Mouse (Mus musculus): ENCODE data around the gene Cyp2t4. TPM values are rescaled to one million over a fixed set of nuclear protein-coding genes. Genes with fewer than 3 reads are reported as not detected.

Cyp2t4 gene
- total RNA-seq (2021), result not detected
- long read RNA-seq, result 0 reads

GRCm38 (mm10) chr7:27153205-27153764, at the start of gene Cyp2t4:
TSS of gene Cyp2t4 (plus strand) at chr7:27153714.
- DNase-seq (ENCODE audit: low spot score in 2 of 2), result no peak

GRCm38 (mm10) chr7:27104882-27105281, 48.6 kb upstream of the Cyp2t4 start:
- no peak for DNase-seq (ENCODE audit: low spot score in 2 of 2)

- DNase-seq (ENCODE audit: low spot score in 2 of 2), result no peak
Measured at GRCm38 (mm10) chr7:27110327-27110726, 43.2 kb upstream of the Cyp2t4 start.

GRCm38 (mm10) chr7:27111038-27111437, 42.5 kb upstream of the Cyp2t4 start:
- DNase-seq (ENCODE audit: low spot score in 2 of 2), result no peak

- DNase-seq (ENCODE audit: low spot score in 2 of 2), result no peak
Measured at GRCm38 (mm10) chr7:27111987-27112386, 41.5 kb upstream of the Cyp2t4 start.

- no peak for DNase-seq (ENCODE audit: low spot score in 2 of 2)
Measured at GRCm38 (mm10) chr7:27118033-27118511, 35.4 kb upstream of the Cyp2t4 start.

- no peak for DNase-seq (ENCODE audit: low spot score in 2 of 2)
Measured at GRCm38 (mm10) chr7:27119676-27120075, 33.8 kb upstream of the Cyp2t4 start, which contains the start of gene Cyp2f2. TSS of gene Cyp2f2 (plus strand) at chr7:27119909.

- no peak for DNase-seq (ENCODE audit: low spot score in 2 of 2)
Measured at GRCm38 (mm10) chr7:27124305-27124832, 29.1 kb upstream of the Cyp2t4 start.

- DNase-seq (ENCODE audit: low spot score in 2 of 2), result no peak
Measured at GRCm38 (mm10) chr7:27124969-27125368, 28.5 kb upstream of the Cyp2t4 start.

GRCm38 (mm10) chr7:27128162-27128561, 25.4 kb upstream of the Cyp2t4 start:
- peak; percentile 30 to 66 for DNase-seq (ENCODE audit: low spot score in 2 of 2)

GRCm38 (mm10) chr7:27128946-27129345, 24.6 kb upstream of the Cyp2t4 start:
- DNase-seq (ENCODE audit: low spot score in 2 of 2), result no peak

- no peak for DNase-seq (ENCODE audit: low spot score in 2 of 2)
Measured at GRCm38 (mm10) chr7:27129811-27130210, 23.7 kb upstream of the Cyp2t4 start.

- DNase-seq (ENCODE audit: low spot score in 2 of 2), result no peak
Measured at GRCm38 (mm10) chr7:27130521-27131370, 22.8 kb upstream of the Cyp2t4 start.

GRCm38 (mm10) chr7:27131387-27131786, 22.1 kb upstream of the Cyp2t4 start:
- no peak for DNase-seq (ENCODE audit: low spot score in 2 of 2)

GRCm38 (mm10) chr7:27132588-27132987, 20.9 kb upstream of the Cyp2t4 start:
- DNase-seq (ENCODE audit: low spot score in 2 of 2), result peak in 1 of 2 experiments; percentile 73

GRCm38 (mm10) chr7:27133156-27133555, 20.4 kb upstream of the Cyp2t4 start:
- DNase-seq (ENCODE audit: low spot score in 2 of 2), result no peak

- DNase-seq (ENCODE audit: low spot score in 2 of 2), result no peak
Measured at GRCm38 (mm10) chr7:27133757-27134156, 19.8 kb upstream of the Cyp2t4 start.

GRCm38 (mm10) chr7:27136410-27136996, 17.0 kb upstream of the Cyp2t4 start:
- no peak for DNase-seq (ENCODE audit: low spot score in 2 of 2)

- DNase-seq (ENCODE audit: low spot score in 2 of 2), result peak in 1 of 2 experiments; percentile 74
Measured at GRCm38 (mm10) chr7:27156005-27156404, 2.5 kb downstream of the Cyp2t4 start.

- DNase-seq (ENCODE audit: low spot score in 2 of 2), result no peak
Measured at GRCm38 (mm10) chr7:27158171-27158570, 4.7 kb downstream of the Cyp2t4 start.

GRCm38 (mm10) chr7:27159256-27159655, 5.7 kb downstream of the Cyp2t4 start:
- DNase-seq (ENCODE audit: low spot score in 2 of 2), result no peak

GRCm38 (mm10) chr7:27159882-27160281, 6.4 kb downstream of the Cyp2t4 start:
- DNase-seq (ENCODE audit: low spot score in 2 of 2), result peak; percentile 82 to 95
